Mouse (Mus musculus) liver, embryonic 13.5 days (tissue): ENCODE results near the gene Lbx2. TPM values are rescaled to one million over a fixed set of nuclear protein-coding genes. Genes with fewer than 3 reads are reported as not detected.

Experiments
- ATAC-seq: fragments of 200-750 bp; cut with Nextera tagmentation; 2 replicates; pipeline ENCODE4 v1.8.0; 2017; ENCODE audit warnings: low read depth, mild to moderate bottlenecking, moderate number of reproducible peaks, moderate library complexity
- DNase-seq: peaks from one replicate; pipeline ENCODE4 v3.0.0; 2022
- H3K27ac ChIP-seq: fragments of 300-500 bp; sonication (generic); 2 replicates; pipeline ENCODE4 v1.5.1; 2015; ENCODE audit warnings: moderate library complexity, mild to moderate bottlenecking, inconsistent platforms
- H3K27me3 ChIP-seq: fragments of 300-500 bp; sonication (generic); 2 replicates; pipeline ENCODE4 v1.6.1; 2015; ENCODE audit warnings: mild to moderate bottlenecking, inconsistent platforms
- H3K36me3 ChIP-seq: fragments of 300-500 bp; sonication (generic); 2 replicates; pipeline ENCODE4 v1.6.1; 2015; ENCODE audit warnings: mild to moderate bottlenecking, inconsistent platforms
- H3K4me1 ChIP-seq: fragments of 300-500 bp; sonication (generic); replicated peaks from 2 replicates; pipeline ENCODE4 v1.6.1; 2015; ENCODE audit warnings: inconsistent platforms
- H3K4me2 ChIP-seq: fragments of 300-500 bp; sonication (generic); 2 replicates; pipeline ENCODE4 v1.6.1; 2015; ENCODE audit warnings: inconsistent platforms, mild to moderate bottlenecking, moderate library complexity
- H3K4me3 ChIP-seq: fragments of 300-500 bp; sonication (generic); replicated peaks from 2 replicates; pipeline ENCODE4 v1.5.1; 2015; ENCODE audit warnings: mild to moderate bottlenecking, inconsistent platforms
- H3K9ac ChIP-seq: fragments of 300-500 bp; sonication (generic); 2 replicates; pipeline ENCODE4 v1.6.1; 2015; ENCODE audit warnings: mild to moderate bottlenecking, inconsistent platforms
- H3K9me3 ChIP-seq: fragments of 300-500 bp; sonication (generic); replicated peaks from 2 replicates; pipeline ENCODE4 v1.6.1; 2016; ENCODE audit warnings: inconsistent platforms
- WGBS: fragments of 180-500 bp; shearing (Covaris S2); methylation state at CpG from one replicate; pipeline ENCODE4 v1.1.7; 2015; ENCODE audit not compliant: insufficient replicate concordance; 5-methylcytosine and 5-hydroxymethylcytosine counted together
- polyA plus RNA-seq: library from polyadenylated mRNA; unstranded; fragments of >200 nt; fragmentation: Nextera tagmentation; extraction: Ambion mirVana; gene quantifications from 2 replicates; pipeline ENCODE4 v1.2.1, GENCODE M21; 2015

Lbx2 gene
- polyA plus RNA-seq, 1 experiment from 2014 or later: 0.24 TPM

GRCm38 (mm10) chr6:83101316-83101687 lies 15.1 kb downstream of the Lbx2 start, which contains the start of the genes Ccdc142 and Gm42688:
TSS of gene Ccdc142 (plus strand) at chr6:83101601.
TSS of gene Gm42688 (plus strand) at chr6:83101617.
- DNase-seq (peak; percentile 82), ATAC-seq (peak; percentile 81)
- H3K4me3 ChIP-seq: peak within 1 kb of the TSS; percentile 81
- H3K27me3 ChIP-seq: peaks cover 14% of the 10 kb centered on the region
- 2% methylated on average over 25 of the region's 25 CpGs for WGBS
- H3K27ac ChIP-seq: peak within 1 kb of the TSS; percentile 85
- peak within 1 kb of the TSS; percentile 99 for H3K4me2 ChIP-seq
- H3K4me1 ChIP-seq: peaks cover 27% of the 10 kb centered on the region
- H3K9ac ChIP-seq: peak within 1 kb of the TSS; percentile 90
- H3K9me3 ChIP-seq: no peaks in the 10 kb centered on the region
- peaks cover 21% of the 10 kb centered on the region for H3K36me3 ChIP-seq

- Histone ChIP-seq H3K4me3 (peak overlapping the region; percentile 81), H3K27me3 (peaks cover 11% of the 10 kb centered on the region; the same call in 1 of the 2 replicates), H3K4me2 (peak overlapping the region; percentile 99), H3K4me1 (peaks cover 28% of the 10 kb centered on the region), H3K9ac (peak overlapping the region; percentile 90), H3K27ac (peak overlapping the region; percentile 85), H3K36me3 (peaks cover 25% of the 10 kb centered on the region), H3K9me3 (no peaks in the 10 kb centered on the region)
- ATAC-seq (peak; percentile 70), DNase-seq (peak; percentile 73)
- WGBS: under 1% methylated on average over 74 of the region's 74 CpGs
Measured at GRCm38 (mm10) chr6:83101688-83102556, 15.8 kb downstream of the Lbx2 start.

GRCm38 (mm10) chr6:83103130-83103650 lies 17.0 kb downstream of the Lbx2 start:
- Histone ChIP-seq H3K27me3 (0 out of 2 replicates have a peak, but pooled peaks cover 5% of the 10 kb centered on the region), H3K4me1 (peaks cover 41% of the 10 kb centered on the region), H3K27ac (0 out of 2 replicates have a peak overlapping the region, but pooled peaks have one; percentile 13), H3K9me3 (no peaks in the 10 kb centered on the region), H3K9ac (peak overlapping the region; percentile 90), H3K4me3 (peak overlapping the region; percentile 81), H3K36me3 (peaks cover 30% of the 10 kb centered on the region), H3K4me2 (peak overlapping the region; percentile 99)
- ATAC-seq (peak; percentile 6; the same call in 1 of the 2 replicates), DNase-seq (no peak)
- 68% methylated on average over 11 of the region's 11 CpGs for WGBS

- no peak overlapping the region for H3K4me2 ChIP-seq
- 68% methylated on average over 4 of the region's 4 CpGs for WGBS
Measured at GRCm38 (mm10) chr6:83104158-83104557, 18.0 kb downstream of the Lbx2 start.

GRCm38 (mm10) chr6:83107566-83108400 lies 21.6 kb downstream of the Lbx2 start:
- Histone ChIP-seq H3K4me1 (peaks cover 57% of the 10 kb centered on the region), H3K9ac (peak overlapping the region; percentile 98), H3K4me2 (peak overlapping the region; percentile 80), H3K4me3 (peak overlapping the region; percentile 96), H3K36me3 (peaks cover 44% of the 10 kb centered on the region), H3K27ac (peak overlapping the region; percentile 96), H3K27me3 (no peaks in the 10 kb centered on the region), H3K9me3 (no peaks in the 10 kb centered on the region)
- DNase-seq (peak; percentile 77), ATAC-seq (peak; percentile 33)
- WGBS: 36% methylated on average over 13 of the region's 13 CpGs

More at GRCm38 (mm10) chr6:83104158-83104557, 18.0 kb downstream of the Lbx2 start:
- Histone ChIP-seq H3K4me1 (peaks cover 46% of the 10 kb centered on the region), H3K27ac (no peak overlapping the region), H3K36me3 (peaks cover 30% of the 10 kb centered on the region), H3K4me3 (no peak overlapping the region), H3K27me3 (no peaks in the 10 kb centered on the region), H3K9ac (no peak overlapping the region), H3K9me3 (no peaks in the 10 kb centered on the region)
- DNase-seq: no peak
- no peak for ATAC-seq

GRCm38 (mm10) chr6:83108762-83109668 lies 22.8 kb downstream of the Lbx2 start, which contains the start of gene Mrpl53:
TSS of gene Mrpl53 (plus strand) at chr6:83109040.
- Histone ChIP-seq H3K4me1 (peaks cover 56% of the 10 kb centered on the region), H3K27me3 (no peaks in the 10 kb centered on the region)
- ATAC-seq: peak; percentile 82

GRCm38 (mm10) chr6:83111510-83112136 lies 25.5 kb downstream of the Lbx2 start:
- Histone ChIP-seq H3K36me3 (peaks cover 23% of the 10 kb centered on the region), H3K9me3 (no peaks in the 10 kb centered on the region), H3K27ac (peak overlapping the region; percentile 96), H3K9ac (no peak overlapping the region), H3K4me1 (peaks cover 75% of the 10 kb centered on the region), H3K27me3 (no peaks in the 10 kb centered on the region), H3K4me2 (peak overlapping the region; percentile 10; the same call in 1 of the 2 replicates), H3K4me3 (no peak overlapping the region)
- ATAC-seq (no peak), DNase-seq (no peak)
- 50% methylated on average over 4 of the region's 4 CpGs for WGBS

More at GRCm38 (mm10) chr6:83108762-83109668, 22.8 kb downstream of the Lbx2 start, which contains the start of gene Mrpl53:
- Histone ChIP-seq H3K9me3 (no peaks in the 10 kb centered on the region), H3K4me3 (peak within 1 kb of the TSS; percentile 96), H3K27ac (peak within 1 kb of the TSS; percentile 96), H3K4me2 (peak within 1 kb of the TSS; percentile 80), H3K9ac (peak within 1 kb of the TSS; percentile 98), H3K36me3 (peaks cover 41% of the 10 kb centered on the region)
- DNase-seq: peak; percentile 69
- under 1% methylated on average over 76 of the region's 76 CpGs for WGBS

GRCm38 (mm10) chr6:83115011-83115671 lies 29.0 kb downstream of the Lbx2 start, which contains the start of gene Mogs:
TSS of gene Mogs (plus strand) at chr6:83115496.
- WGBS: 2% methylated on average over 58 of the region's 58 CpGs
- no peaks in the 10 kb centered on the region for H3K27me3 ChIP-seq
- peak; percentile 90 for DNase-seq
- peak; percentile 90 for ATAC-seq
- H3K9ac ChIP-seq: peak within 1 kb of the TSS; percentile 96
- H3K4me1 ChIP-seq: peaks cover 84% of the 10 kb centered on the region
- H3K27ac ChIP-seq: peak within 1 kb of the TSS; percentile 93
- peaks cover 46% of the 10 kb centered on the region for H3K36me3 ChIP-seq
- H3K4me3 ChIP-seq: peak within 1 kb of the TSS; percentile 89
- H3K4me2 ChIP-seq: peak within 1 kb of the TSS; percentile 97
- no peaks in the 10 kb centered on the region for H3K9me3 ChIP-seq

- ATAC-seq: peak; percentile 57
- Histone ChIP-seq H3K36me3 (peaks cover 40% of the 10 kb centered on the region), H3K9me3 (no peaks in the 10 kb centered on the region), H3K4me3 (peak overlapping the region; percentile 89), H3K27me3 (no peaks in the 10 kb centered on the region), H3K4me2 (peak overlapping the region; percentile 97), H3K4me1 (peaks cover 84% of the 10 kb centered on the region), H3K9ac (peak overlapping the region; percentile 96), H3K27ac (peak overlapping the region; percentile 93)
- 2% methylated on average over 48 of the region's 48 CpGs for WGBS
- DNase-seq: no peak
Measured at GRCm38 (mm10) chr6:83115682-83116372, 29.7 kb downstream of the Lbx2 start.
